Mouse (Mus musculus): ENCODE results near the gene Ift74.
"Not testable (repeated sequence)": the region's sequence is repeated elsewhere in the genome, so short reads cannot be mapped to it uniquely, and the experiment has no call there.

DNA sequence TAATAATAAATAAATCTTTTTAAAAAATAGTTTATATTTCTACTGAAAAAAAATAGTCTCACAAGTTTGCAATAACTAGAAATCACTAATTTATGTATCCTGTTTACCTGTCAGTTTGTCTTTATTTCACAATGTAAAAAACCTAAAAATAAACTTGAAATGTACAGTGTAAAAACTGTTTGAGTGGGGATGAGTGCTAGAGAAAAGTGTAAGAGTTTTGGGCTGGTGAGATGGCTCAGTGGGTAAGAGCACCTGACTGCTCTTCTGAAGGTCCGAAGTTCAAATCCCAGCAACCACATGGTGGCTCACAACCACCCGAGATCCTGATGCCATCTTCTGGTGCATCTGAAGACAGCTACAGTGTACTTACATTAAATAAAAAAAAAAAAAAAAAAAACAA is 75.5 kb downstream of the Ift74 start:
- TF ChIP-seq CTCF (conservative IDR thresholded peaks at IDR 0.05; ENCODE audit: insufficient read depth, insufficient read length, low read depth, low read length); POLR2A (IDR thresholded peaks at IDR 0.05; ENCODE audit: low read depth, low read length): not testable (repeated sequence)
